In the genomic region with DNA sequence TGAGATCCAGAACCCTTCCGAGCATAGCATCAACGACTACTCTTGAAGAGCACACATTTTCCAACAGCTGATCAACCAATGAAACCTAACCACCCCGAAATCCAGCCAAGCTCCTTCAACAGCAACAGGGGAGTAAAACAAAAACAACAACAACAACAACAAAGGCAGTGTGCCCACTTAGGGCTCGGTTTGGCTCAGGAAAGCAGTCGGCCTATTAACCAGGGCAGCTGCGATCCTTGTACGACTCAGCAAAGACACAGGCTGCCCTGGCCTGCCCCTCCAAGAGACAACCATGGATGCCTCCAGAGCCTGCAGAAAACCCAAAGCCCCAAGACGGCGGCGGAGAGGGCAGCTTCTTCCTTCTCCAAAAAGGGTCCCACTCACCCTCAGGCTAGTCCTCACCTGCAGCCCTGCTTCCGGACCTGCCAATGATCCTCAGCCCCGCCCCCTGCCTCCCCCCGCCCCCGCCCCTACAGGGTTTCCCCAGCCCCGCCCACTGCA, we compare ENCODE assay signal across 8 mouse cellular contexts. TPM values are rescaled to one million over a fixed set of nuclear protein-coding genes. Genes with fewer than 3 reads are reported as not detected.
A peak's percentile ranks its signal among the peaks of the same experiment; 100 is the strongest.
DNase-seq lines count a peak whose midpoint lies in the region; ATAC-seq and TF ChIP-seq lines count a peak whose summit lies in the region.

No protein-coding gene starts in this region.

- no peak for TF ChIP-seq CTCF in G1E (IDR thresholded peaks at IDR 0.05; ENCODE audit: low read depth, low read length)

- DNase-seq in heart, postnatal 14 days: no peak
- DNase-seq in G1E (ENCODE audit: low spot score): no peak
- peak; percentile 1 for DNase-seq in forelimb bud, embryonic 11.5 days (ENCODE audit: low read depth, low spot score)
- no peak for DNase-seq in adrenal gland, adult 18-20 months (ENCODE audit: low spot score in 2 of 2)
- no peak for DNase-seq in testis, postnatal 14 days (ENCODE audit: low spot score)

- intact Hi-C loops in heart, postnatal 14 days (cut with DNase I): no loop called here

- ATAC-seq in heart, embryonic 13.5 days (ENCODE audit: extremely low read depth, insufficient number of reproducible peaks, low FRiP score, low TSS enrichment): no peak; the same call in 1 of the 2 replicates
- no peak for ATAC-seq in G1E (ENCODE audit: extremely low read depth, insufficient number of reproducible peaks, low FRiP score, poor library complexity, severe bottlenecking)
- ATAC-seq in liver, embryonic 15.5 days (ENCODE audit: insufficient read depth): no peak; the same call in none of the 2 replicates
- ATAC-seq in megakaryocyte-erythroid progenitor cell, adult 5-6 weeks (replicated peaks; ENCODE audit: low FRiP score, low TSS enrichment, poor library complexity, severe bottlenecking): no peak

- H3K9me3 ChIP-seq in heart, embryonic 13.5 days: no peaks in the 10 kb centered on the region
- no peaks in the 10 kb centered on the region for H3K9me3 ChIP-seq in G1E (replicated peaks)
- no peaks in the 10 kb centered on the region for H3K9me3 ChIP-seq in liver, embryonic 15.5 days (replicated peaks)

- H3K36me3 ChIP-seq in heart, embryonic 13.5 days: no peaks in the 10 kb centered on the region
- H3K36me3 ChIP-seq in G1E (replicated peaks): peaks cover 18% of the 10 kb centered on the region
- no peaks in the 10 kb centered on the region for H3K36me3 ChIP-seq in liver, embryonic 15.5 days (replicated peaks)

- H3K9ac ChIP-seq in heart, embryonic 13.5 days: peak overlapping the region; percentile 84
- H3K9ac ChIP-seq in liver, embryonic 15.5 days: no peak overlapping the region

- 13% methylated on average over 15 of the region's 15 CpGs for WGBS in heart, embryonic 13.5 days
- WGBS in liver, embryonic 15.5 days (ENCODE audit: insufficient replicate concordance): 18% methylated on average over 14 of the region's 15 CpGs

- peak overlapping the region; percentile 85 for H3K4me2 ChIP-seq in heart, embryonic 13.5 days
- H3K4me2 ChIP-seq in liver, embryonic 15.5 days: peak overlapping the region; percentile 88

- H3K27me3 ChIP-seq in heart, embryonic 13.5 days (replicated peaks): no peaks in the 10 kb centered on the region
- peaks cover 11% of the 10 kb centered on the region for H3K27me3 ChIP-seq in G1E (ENCODE audit: insufficient read depth, low read length)
- no peaks in the 10 kb centered on the region for H3K27me3 ChIP-seq in liver, embryonic 15.5 days

- H3K4me3 ChIP-seq in heart, embryonic 13.5 days: peak overlapping the region; percentile 72
- peak overlapping the region; percentile 75 for H3K4me3 ChIP-seq in G1E (ENCODE audit: low read depth, low read length)
- peak overlapping the region; percentile 68 for H3K4me3 ChIP-seq in liver, embryonic 15.5 days (replicated peaks)

- H3K27ac ChIP-seq in heart, embryonic 13.5 days (replicated peaks): 0 out of 2 replicates have a peak overlapping the region, but pooled peaks have one; percentile 96
- no peak overlapping the region for H3K27ac ChIP-seq in liver, embryonic 15.5 days (replicated peaks)

- H3K4me1 ChIP-seq in heart, embryonic 13.5 days: peaks cover 29% of the 10 kb centered on the region
- H3K4me1 ChIP-seq in G1E (ENCODE audit: insufficient read depth, low read depth, low read length): peaks cover 10% of the 10 kb centered on the region
- peaks cover 19% of the 10 kb centered on the region for H3K4me1 ChIP-seq in liver, embryonic 15.5 days (replicated peaks)

RNA-seq across cellular contexts. Expression of gene Ralgps1, which starts 1.0 kb away (rescaled TPM):
- 3.7 and 3.9 TPM in 2 replicates for polyA plus RNA-seq in heart, embryonic 13.5 days (2015; fragmentation: Nextera tagmentation; extraction: Ambion mirVana)
- total RNA-seq in heart, postnatal 14 days (2021): 1 to 10 TPM; 7.5 to 7.6 TPM
- 6.1 and 6.4 TPM in 2 replicates for total RNA-seq in G1E (2014; fragmentation: Nextera tagmentation)
- 2.3 and 3.4 TPM in 2 replicates for total RNA-seq in G1E (2017)
- 1.8 TPM in 2 replicates for polyA plus RNA-seq in G1E (2012)
- 0.90 TPM in 2 replicates for polyA plus RNA-seq in liver, embryonic 15.5 days (2015; fragmentation: Nextera tagmentation; extraction: Ambion mirVana)
- total RNA-seq in adrenal gland, adult 18-20 months (2021): 1 to 10 TPM; 5.1 to 5.7 TPM
- 1.9 and 3.0 TPM in 2 replicates for total RNA-seq in megakaryocyte-erythroid progenitor cell, adult 5-6 weeks (2014; fragmentation: Nextera tagmentation)
- 0.66 and 0.76 TPM in 2 replicates for total RNA-seq in megakaryocyte-erythroid progenitor cell, adult 5-6 weeks (2017)
